Mouse (Mus musculus) small intestine, adult 2 months (tissue): ENCODE results near the gene Bola1.

Source experiments
- CTCF ChIP-seq: fragments of 200-500 bp; IDR thresholded peaks from 2 replicates; pipeline ENCODE4 v1.5.1; 2012; ENCODE audit warnings: low read depth, mild to moderate bottlenecking, control low read depth, inconsistent platforms, low read length, moderate library complexity, mixed read lengths; ENCODE audit not compliant: insufficient replicate concordance, insufficient read length; ENCODE audit errors: extremely low read depth
- POLR2A ChIP-seq: fragments of 200-500 bp; IDR thresholded peaks from 2 replicates; pipeline ENCODE4 v1.6.1; 2012; ENCODE audit warnings: low read depth, mild to moderate bottlenecking, control low read depth, inconsistent platforms, low read length, moderate library complexity

- no peak for TF ChIP-seq CTCF
- TF ChIP-seq POLR2A: no peak
These were observed 31.4 kb upstream of the Bola1 start for GRCm38 (mm10) chr3:96250890-96251289.
